Mouse (Mus musculus) R1 (cell line): ENCODE measurements around the gene Gm4894.
A peak's percentile ranks its signal among the peaks of the same experiment; 100 is the strongest.

ENCODE experiments used
- DNase-seq: peaks from one replicate; pipeline ENCODE4 v3.0.0-alpha.2; 2018; ENCODE audit warnings: low read depth, low spot score

Gene Gm4894

GRCm38 (mm10) chr9:49250231-49250630, at the start of gene Gm4894:
Gene Gm4894, plus strand, starts transcription at chr9:49250531.
- no peak for DNase-seq

GRCm38 (mm10) chr9:49206331-49206730, 44.0 kb upstream of the Gm4894 start:
- no peak for DNase-seq

GRCm38 (mm10) chr9:49211493-49211892, 38.8 kb upstream of the Gm4894 start:
- no peak for DNase-seq

- peak; percentile 40 for DNase-seq
Measured at GRCm38 (mm10) chr9:49214734-49215133, 35.6 kb upstream of the Gm4894 start.

- no peak for DNase-seq
Measured at GRCm38 (mm10) chr9:49217626-49218607, 32.4 kb upstream of the Gm4894 start.

- no peak for DNase-seq
Measured at GRCm38 (mm10) chr9:49224488-49224887, 25.8 kb upstream of the Gm4894 start.

GRCm38 (mm10) chr9:49227442-49227841, 22.9 kb upstream of the Gm4894 start:
- peak; percentile 63 for DNase-seq

- no peak for DNase-seq
Measured at GRCm38 (mm10) chr9:49229054-49229453, 21.3 kb upstream of the Gm4894 start.

- peak; percentile 58 for DNase-seq
Measured at GRCm38 (mm10) chr9:49246839-49247238, 3.5 kb upstream of the Gm4894 start.

- no peak for DNase-seq
Measured at GRCm38 (mm10) chr9:49268949-49269348, 18.6 kb downstream of the Gm4894 start.

- peak; percentile 5 for DNase-seq
Measured at GRCm38 (mm10) chr9:49273566-49273965, 23.2 kb downstream of the Gm4894 start.

GRCm38 (mm10) chr9:49275976-49276375, 25.6 kb downstream of the Gm4894 start:
- no peak for DNase-seq

- DNase-seq: no peak
Measured at GRCm38 (mm10) chr9:49276542-49277334, 26.4 kb downstream of the Gm4894 start.

GRCm38 (mm10) chr9:49295101-49295500, 44.8 kb downstream of the Gm4894 start:
- DNase-seq: no peak

- no peak for DNase-seq
Measured at GRCm38 (mm10) chr9:49307576-49307975, 57.2 kb downstream of the Gm4894 start.

- no peak for DNase-seq
Measured at GRCm38 (mm10) chr9:49310821-49311220, 60.5 kb downstream of the Gm4894 start.

GRCm38 (mm10) chr9:49318638-49319037, 68.3 kb downstream of the Gm4894 start:
- no peak for DNase-seq
